Mouse (Mus musculus) liver, adult 2 months (tissue): ENCODE measurements at regions not wholly inside any gene's neighbourhood (a gene's known extent, or its start where the extent isn't known, plus 50 kb on each side); places are given as distances from the start of the nearest gene placed in this dataset.

Source experiments
- DNase-seq: peaks from one replicate; pipeline ENCODE4 v3.0.0-alpha.2; 2011; ENCODE audit warnings: low read depth, low spot score; ENCODE audit errors: extremely low read depth
- H3K27ac ChIP-seq: fragments of 200-500 bp; replicated peaks from 2 replicates; pipeline ENCODE4 v1.5.1; 2012; ENCODE audit warnings: low read depth, mild to moderate bottlenecking, control low read depth, inconsistent platforms, low read length; ENCODE audit not compliant: insufficient read depth
- H3K27me3 ChIP-seq: fragments of 200-500 bp; 2 replicates; pipeline ENCODE4 v1.6.1; 2012; ENCODE audit warnings: mild to moderate bottlenecking, moderate library complexity, low read length, inconsistent platforms; ENCODE audit not compliant: control insufficient read depth, insufficient read depth
- H3K36me3 ChIP-seq: fragments of 200-500 bp; 2 replicates; pipeline ENCODE4 v1.6.1; 2012; ENCODE audit warnings: low read length, inconsistent platforms; ENCODE audit not compliant: control insufficient read depth, insufficient read depth
- H3K4me1 ChIP-seq: fragments of 200-500 bp; 2 replicates; pipeline ENCODE4 v1.6.1; 2011; ENCODE audit warnings: low read length; ENCODE audit not compliant: control insufficient read depth, insufficient read depth
- H3K4me3 ChIP-seq: fragments of 200-500 bp; 2 replicates; pipeline ENCODE4 v1.5.1; 2011; ENCODE audit warnings: low read depth, mild to moderate bottlenecking, control low read depth, low read length, moderate library complexity; ENCODE audit not compliant: insufficient read depth
- H3K79me2 ChIP-seq: fragments of 200-500 bp; 2 replicates; pipeline ENCODE4 v1.6.1; 2012; ENCODE audit warnings: inconsistent platforms, mild to moderate bottlenecking, low read length, moderate library complexity; ENCODE audit not compliant: control insufficient read depth, insufficient read depth
- H3K9ac ChIP-seq: fragments of 200-500 bp; 2 replicates; pipeline ENCODE4 v1.6.1; 2012; ENCODE audit warnings: low read depth, mild to moderate bottlenecking, control low read depth, inconsistent platforms, low read length
- CTCF ChIP-seq: fragments of 200-500 bp; IDR thresholded peaks from 2 replicates; pipeline ENCODE4 v1.5.1; 2011; ENCODE audit warnings: low read depth, low read length, control low read depth
- POLR2A ChIP-seq: fragments of 200-500 bp; IDR thresholded peaks from 2 replicates; pipeline ENCODE4 v1.6.1; 2011; ENCODE audit warnings: low read length, control low read depth; ENCODE audit not compliant: insufficient read depth; ENCODE audit errors: extremely low read depth
- WGBS: fragments of 180-500 bp; shearing (Covaris S2); methylation state at CpG from one replicate; pipeline ENCODE4 v1.1.7; 2018; 5-methylcytosine and 5-hydroxymethylcytosine counted together

GRCm38 (mm10) chr16:95206445-95206844 is 50.9 kb upstream of the Kcnj15 start:
- TF ChIP-seq CTCF, result no peak
- TF ChIP-seq POLR2A, result no peak
- Histone ChIP-seq H3K4me3 (no peak overlapping the region), H3K36me3 (no peaks in the 10 kb centered on the region), H3K27ac (no peak overlapping the region), H3K4me1 (no peaks in the 10 kb centered on the region), H3K27me3 (no peaks in the 10 kb centered on the region), H3K9ac (no peak overlapping the region), H3K79me2 (no peaks in the 10 kb centered on the region)
- no peak for DNase-seq
- 88% methylated on average over 5 of the region's 5 CpGs for WGBS

- no peak for TF ChIP-seq CTCF
- no peak for TF ChIP-seq POLR2A
- no peak overlapping the region for H3K27ac ChIP-seq
- no peak overlapping the region for H3K9ac ChIP-seq
- no peaks in the 10 kb centered on the region for H3K79me2 ChIP-seq
- H3K4me3 ChIP-seq, result no peak overlapping the region
- no peaks in the 10 kb centered on the region for H3K27me3 ChIP-seq
- H3K36me3 ChIP-seq, result no peaks in the 10 kb centered on the region
- H3K4me1 ChIP-seq, result no peaks in the 10 kb centered on the region
- WGBS, result 64% methylated on average over 6 of the region's 6 CpGs
- DNase-seq, result no peak
Observed at GRCm38 (mm10) chr16:95207547-95207946, 49.8 kb upstream of the Kcnj15 start.
